Mouse (Mus musculus): Measurements from ENCODE around the gene Bcorl1.

Bcorl1 gene

GRCm38 (mm10) chrX:48441954-48442353 is 100.8 kb downstream of the Bcorl1 start:
- DNase-seq (ENCODE audit: low read depth, low spot score): no peak

- DNase-seq (ENCODE audit: low read depth, low spot score): no peak
Measured at GRCm38 (mm10) chrX:48444677-48445076, 103.5 kb downstream of the Bcorl1 start.

- DNase-seq (ENCODE audit: low read depth, low spot score): no peak
Measured at GRCm38 (mm10) chrX:48449646-48450045, 108.5 kb downstream of the Bcorl1 start.

- DNase-seq (ENCODE audit: low read depth, low spot score): no peak
Measured at GRCm38 (mm10) chrX:48452231-48452890, 111.2 kb downstream of the Bcorl1 start.

GRCm38 (mm10) chrX:48452931-48453673 is 111.9 kb downstream of the Bcorl1 start:
- no peak for DNase-seq (ENCODE audit: low read depth, low spot score)

- DNase-seq (ENCODE audit: low read depth, low spot score): no peak
Measured at GRCm38 (mm10) chrX:48453736-48454494, 112.8 kb downstream of the Bcorl1 start.

- no peak for DNase-seq (ENCODE audit: low read depth, low spot score)
Measured at GRCm38 (mm10) chrX:48454495-48454878, 113.3 kb downstream of the Bcorl1 start.

GRCm38 (mm10) chrX:48455018-48455417 is 113.9 kb downstream of the Bcorl1 start:
- DNase-seq (ENCODE audit: low read depth, low spot score): no peak

- no peak for DNase-seq (ENCODE audit: low read depth, low spot score)
Measured at GRCm38 (mm10) chrX:48456956-48457355, 115.8 kb downstream of the Bcorl1 start.

Data from WW6 (cell line).